Mouse (Mus musculus) hindbrain, embryonic 12.5 days (tissue): ENCODE results near the gene Pfkfb2. TPM values are rescaled to one million over a fixed set of nuclear protein-coding genes. Genes with fewer than 3 reads are reported as not detected.
"Not testable (repeated sequence)": the region's sequence is repeated elsewhere in the genome, so short reads cannot be mapped to it uniquely, and the experiment has no call there.

Experiments used
- ATAC-seq: fragments of 200-750 bp; cut with Nextera tagmentation; 2 replicates; pipeline ENCODE4 v1.8.0; 2017; ENCODE audit warnings: moderate TSS enrichment; ENCODE audit not compliant: low FRiP score
- H3K27ac ChIP-seq: fragments of 300-500 bp; sonication (generic); 2 replicates; pipeline ENCODE4 v1.5.1; 2016; ENCODE audit warnings: mild to moderate bottlenecking
- H3K27me3 ChIP-seq: fragments of 300-500 bp; sonication (generic); 2 replicates; pipeline ENCODE4 v1.6.1; 2016; ENCODE audit warnings: mild to moderate bottlenecking
- H3K36me3 ChIP-seq: fragments of 300-500 bp; sonication (generic); 2 replicates; pipeline ENCODE4 v1.6.1; 2016; ENCODE audit warnings: mild to moderate bottlenecking
- H3K4me1 ChIP-seq: fragments of 300-500 bp; sonication (generic); 2 replicates; pipeline ENCODE4 v1.6.1; 2016
- H3K4me2 ChIP-seq: fragments of 300-500 bp; sonication (generic); replicated peaks from 2 replicates; pipeline ENCODE4 v1.6.1; 2016; ENCODE audit warnings: mild to moderate bottlenecking
- H3K4me3 ChIP-seq: fragments of 300-500 bp; sonication (generic); 2 replicates; pipeline ENCODE4 v1.5.1; 2016; ENCODE audit warnings: mild to moderate bottlenecking
- H3K9ac ChIP-seq: fragments of 300-500 bp; sonication (generic); 2 replicates; pipeline ENCODE4 v1.6.1; 2016; ENCODE audit warnings: mild to moderate bottlenecking, moderate library complexity
- H3K9me3 ChIP-seq: fragments of 300-500 bp; sonication (generic); replicated peaks from 2 replicates; pipeline ENCODE4 v1.6.1; 2016; ENCODE audit warnings: mild to moderate bottlenecking
- WGBS: fragments of 180-500 bp; shearing (Covaris S2); methylation state at CpG from one replicate; pipeline ENCODE4 v1.1.7; 2016; 5-methylcytosine and 5-hydroxymethylcytosine counted together
- polyA plus RNA-seq: library from polyadenylated mRNA; unstranded; fragments of >200 nt; fragmentation: Nextera tagmentation; extraction: Ambion mirVana; gene quantifications from 2 replicates; pipeline ENCODE4 v1.2.1, GENCODE M21; 2016

Pfkfb2 gene
- polyA plus RNA-seq, 1 experiment from 2014 or later, result 17.0 TPM

- WGBS, result 84% methylated on average over 3 of the region's 3 CpGs
- no peaks in the 10 kb centered on the region for H3K36me3 ChIP-seq
- no peaks in the 10 kb centered on the region for H3K4me1 ChIP-seq
- no peak within 1 kb of the TSS for H3K9ac ChIP-seq
- no peaks in the 10 kb centered on the region for H3K9me3 ChIP-seq
- no peak within 1 kb of the TSS for H3K27ac ChIP-seq
- H3K27me3 ChIP-seq, result no peaks in the 10 kb centered on the region
- H3K4me3 ChIP-seq, result no peak within 1 kb of the TSS
- ATAC-seq, result no peak
- H3K4me2 ChIP-seq, result no peak within 1 kb of the TSS
These were observed 67.6 kb downstream of the Pfkfb2 start, which contains the start of gene C4bp for GRCm38 (mm10) chr1:130661454-130661853. Gene C4bp (minus strand): TSS chr1:130661632.

- H3K36me3 ChIP-seq, H3K27ac ChIP-seq, H3K4me2 ChIP-seq, H3K4me3 ChIP-seq, ATAC-seq, H3K9me3 ChIP-seq, H3K9ac ChIP-seq, H3K27me3 ChIP-seq, H3K4me1 ChIP-seq: not testable (repeated sequence)
- WGBS, result 27% methylated on average over 5 of the region's 5 CpGs
These were observed 69.4 kb downstream of the Pfkfb2 start for GRCm38 (mm10) chr1:130659641-130660040.

- Histone ChIP-seq H3K4me3 (no peak overlapping the region), H3K9me3 (no peaks in the 10 kb centered on the region), H3K27me3 (no peaks in the 10 kb centered on the region), H3K27ac (no peak overlapping the region), H3K4me1 (no peaks in the 10 kb centered on the region), H3K36me3 (no peaks in the 10 kb centered on the region), H3K4me2 (no peak overlapping the region), H3K9ac (no peak overlapping the region)
- WGBS, result 68% methylated on average over 4 of the region's 4 CpGs
- no peak for ATAC-seq
These were observed 85.0 kb downstream of the Pfkfb2 start for GRCm38 (mm10) chr1:130644103-130644502.

- no peaks in the 10 kb centered on the region for H3K27me3 ChIP-seq
- H3K27ac ChIP-seq, result no peak overlapping the region
- H3K9me3 ChIP-seq, result no peaks in the 10 kb centered on the region
- H3K36me3 ChIP-seq, result no peaks in the 10 kb centered on the region
- no peak overlapping the region for H3K4me3 ChIP-seq
- ATAC-seq, result no peak
- H3K9ac ChIP-seq, result no peak overlapping the region
- no peak overlapping the region for H3K4me2 ChIP-seq
- no peaks in the 10 kb centered on the region for H3K4me1 ChIP-seq
These were observed 88.1 kb downstream of the Pfkfb2 start for GRCm38 (mm10) chr1:130640967-130641366.

Other genes with a start within 250 kb of the Pfkfb2 start
- gene Zp3r, start 99.6 kb downstream of the Pfkfb2 start, polyA plus RNA-seq, result not detected in 2 replicates
- not detected in 2 replicates for gene C4bp, start 67.6 kb downstream of the Pfkfb2 start, polyA plus RNA-seq
- gene Gm29427, start 13.5 kb downstream of the Pfkfb2 start, polyA plus RNA-seq, result 0.15 TPM in 1 of 2 replicates, not detected in the other
- 19.2 and 19.9 TPM in 2 replicates for gene Yod1, start 11.9 kb downstream of the Pfkfb2 start, polyA plus RNA-seq
- 1.2 and 1.3 TPM in 2 replicates for gene AA986860, start 2.7 kb upstream of the Pfkfb2 start, polyA plus RNA-seq
- gene Fcamr, start 71.6 kb upstream of the Pfkfb2 start, polyA plus RNA-seq, result not detected in 2 replicates
- not detected in 2 replicates for gene Pigr, start 97.4 kb upstream of the Pfkfb2 start, polyA plus RNA-seq
- gene Fcmr, start 136.4 kb upstream of the Pfkfb2 start, polyA plus RNA-seq, result not detected in 2 replicates
- gene Il24, start 158.2 kb upstream of the Pfkfb2 start, polyA plus RNA-seq, result not detected in 2 replicates
- not detected in 2 replicates for gene Il20, start 182.2 kb upstream of the Pfkfb2 start, polyA plus RNA-seq
- gene Il19, start 210.9 kb upstream of the Pfkfb2 start, polyA plus RNA-seq, result not detected in 2 replicates